12 mouse cellular contexts compared by ENCODE assay signal in genomic region chr14:19737568-19737967, GRCm38 (mm10). TPM values are rescaled to one million over a fixed set of nuclear protein-coding genes. Genes with fewer than 3 reads are reported as not detected.
DNase-seq lines count a peak whose midpoint lies in the region; ATAC-seq and TF ChIP-seq lines count a peak whose summit lies in the region.
"Had no signal": no experiment of that assay in that cellular context is flagged by ENCODE, and none has a peak within 500 bp of the region (broad histone marks: within the 10 kb centered on the region; RNA-seq: fewer than 3 reads in every experiment).

No protein-coding gene starts in this region.

- H3K27me3 ChIP-seq in lung, embryonic 14.5 days (ENCODE audit: insufficient read depth, low read length) = no peaks in the 10 kb centered on the region
- no peaks in the 10 kb centered on the region for H3K27me3 ChIP-seq in forebrain, embryonic 15.5 days
- no peaks in the 10 kb centered on the region for H3K27me3 ChIP-seq in small intestine, adult 2 months (ENCODE audit: control insufficient read depth, insufficient read depth, low read length)
- no peaks in the 10 kb centered on the region for H3K27me3 ChIP-seq in cerebellum, adult 2 months (ENCODE audit: control insufficient read depth, insufficient read depth, low read length)
- H3K27me3 ChIP-seq: megakaryocyte, embryonic 14.5 days had no signal

- TF ChIP-seq POLR2A in small intestine, adult 2 months (IDR thresholded peaks at IDR 0.05; ENCODE audit: low read depth, low read length) = no peak
- no peak for TF ChIP-seq POLR2A in cerebellum, adult 2 months (IDR thresholded peaks at IDR 0.05; ENCODE audit: borderline replicate concordance, insufficient read depth, low read length)

- H3K4me1 ChIP-seq in lung, embryonic 14.5 days (ENCODE audit: insufficient read depth) = peaks cover 9% of the 10 kb centered on the region
- H3K4me1 ChIP-seq in forebrain, embryonic 15.5 days = peaks cover 29% of the 10 kb centered on the region
- peaks cover 8% of the 10 kb centered on the region; the same call in 1 of the 2 replicates for H3K4me1 ChIP-seq in small intestine, adult 2 months (ENCODE audit: control insufficient read depth, insufficient read depth, insufficient read length, low read length)
- H3K4me1 ChIP-seq in cerebellum, adult 2 months (ENCODE audit: control insufficient read depth, insufficient read depth, low read length) = no peaks in the 10 kb centered on the region

- H3K4me3 ChIP-seq in lung, embryonic 14.5 days (ENCODE audit: low read depth, low read length) = no peak overlapping the region
- no peak overlapping the region for H3K4me3 ChIP-seq in forebrain, embryonic 15.5 days
- H3K4me3 ChIP-seq in small intestine, adult 2 months (ENCODE audit: low read depth, low read length) = no peak overlapping the region
- H3K4me3 ChIP-seq in cerebellum, adult 2 months (replicated peaks; ENCODE audit: insufficient read depth, low read depth, low read length) = no peak overlapping the region
- H3K4me3 ChIP-seq: megakaryocyte, embryonic 14.5 days had no signal

- no peaks in the 10 kb centered on the region for H3K9me3 ChIP-seq in lung, embryonic 14.5 days (ENCODE audit: low read depth, low read length)
- H3K9me3 ChIP-seq in forebrain, embryonic 15.5 days = no peaks in the 10 kb centered on the region

- TF ChIP-seq CTCF in lung, embryonic 14.5 days (IDR thresholded peaks at IDR 0.05; ENCODE audit: low read depth) = no peak
- TF ChIP-seq CTCF in small intestine, adult 2 months (IDR thresholded peaks at IDR 0.05; ENCODE audit: extremely low read depth, insufficient read length, insufficient replicate concordance, low read depth, low read length) = no peak
- TF ChIP-seq CTCF in cerebellum, adult 2 months (IDR thresholded peaks at IDR 0.05; ENCODE audit: borderline replicate concordance, insufficient read depth, low read depth, low read length) = no peak

- intact Hi-C loops in heart, postnatal 25 days (cut with DNase I) = no loop called here

- H3K27ac ChIP-seq in lung, embryonic 14.5 days (ENCODE audit: low read depth) = peak overlapping the region; percentile 94
- peak overlapping the region; percentile 42; the same call in 1 of the 2 replicates for H3K27ac ChIP-seq in forebrain, embryonic 15.5 days (replicated peaks)
- H3K27ac ChIP-seq in small intestine, adult 2 months (ENCODE audit: insufficient read depth, low read depth, low read length) = peak overlapping the region; percentile 57; the same call in 1 of the 2 replicates
- H3K27ac ChIP-seq in cerebellum, adult 2 months (ENCODE audit: insufficient read depth, low read length) = no peak overlapping the region

- H3K36me3 ChIP-seq in lung, embryonic 14.5 days (ENCODE audit: insufficient read depth) = no peaks in the 10 kb centered on the region
- H3K36me3 ChIP-seq in forebrain, embryonic 15.5 days = no peaks in the 10 kb centered on the region
- no peaks in the 10 kb centered on the region for H3K36me3 ChIP-seq in small intestine, adult 2 months (ENCODE audit: control insufficient read depth, insufficient read depth, low read length)

- H3K9ac ChIP-seq in lung, embryonic 14.5 days = no peak overlapping the region
- H3K9ac ChIP-seq in forebrain, embryonic 15.5 days (replicated peaks) = no peak overlapping the region

- DNase-seq in heart, adult 11 months = peak; percentile 73
- no peak for DNase-seq in heart, postnatal 25 days (ENCODE audit: low spot score)
- no peak for DNase-seq in lung, embryonic 14.5 days
- DNase-seq in lung, postnatal 10 days = no peak
- no peak for DNase-seq in thymus, postnatal 25 days
- no peak for DNase-seq in cerebellum, adult 2 months
- DNase-seq: B cell, adult 2 months; cerebellum, postnatal 14 days had no signal

- peak overlapping the region; percentile 18; the same call in 1 of the 2 replicates for H3K4me2 ChIP-seq in lung, embryonic 14.5 days
- H3K4me2 ChIP-seq in forebrain, embryonic 15.5 days (replicated peaks) = no peak overlapping the region

- ATAC-seq in lung, embryonic 14.5 days (ENCODE audit: insufficient read depth) = no peak
- ATAC-seq in forebrain, embryonic 15.5 days (replicated peaks) = no peak

RNA-seq across cellular contexts. Expression of gene Nid2, which starts 13.5 kb away (rescaled TPM):
- 10 to 100 TPM; 46.4 to 53.2 TPM for total RNA-seq in heart, postnatal 25 days (2021)
- polyA plus RNA-seq in lung, embryonic 14.5 days (2014; fragmentation: Nextera tagmentation; extraction: Ambion mirVana) = 111 and 117 TPM in 2 replicates
- polyA plus RNA-seq in forebrain, embryonic 15.5 days (2015; fragmentation: Nextera tagmentation; extraction: Ambion mirVana) = 22.2 and 29.9 TPM in 2 replicates
- polyA plus RNA-seq in small intestine, adult 2 months (2012; rRNA removed) = 5.7 and 10.5 TPM in 2 replicates
- polyA plus RNA-seq in cerebellum, adult 2 months (2012; rRNA removed) = 1.5 and 2.2 TPM in 2 replicates
- total RNA-seq: neutrophil, adult 5-6 weeks had no signal
